Mouse (Mus musculus): ENCODE results near the gene Slc4a4.

Slc4a4 gene

GRCm38 (mm10) chr5:88886668-88887555, at the start of gene Slc4a4:
Gene Slc4a4, plus strand, starts transcription at chr5:88886818.
- peak; percentile 68 for DNase-seq (ENCODE audit: low spot score)

- no peak for DNase-seq (ENCODE audit: low spot score)
These were observed 46.4 kb upstream of the Slc4a4 start for GRCm38 (mm10) chr5:88840080-88840798.

GRCm38 (mm10) chr5:88857311-88857710, 29.3 kb upstream of the Slc4a4 start:
- no peak for DNase-seq (ENCODE audit: low spot score)

DNA sequence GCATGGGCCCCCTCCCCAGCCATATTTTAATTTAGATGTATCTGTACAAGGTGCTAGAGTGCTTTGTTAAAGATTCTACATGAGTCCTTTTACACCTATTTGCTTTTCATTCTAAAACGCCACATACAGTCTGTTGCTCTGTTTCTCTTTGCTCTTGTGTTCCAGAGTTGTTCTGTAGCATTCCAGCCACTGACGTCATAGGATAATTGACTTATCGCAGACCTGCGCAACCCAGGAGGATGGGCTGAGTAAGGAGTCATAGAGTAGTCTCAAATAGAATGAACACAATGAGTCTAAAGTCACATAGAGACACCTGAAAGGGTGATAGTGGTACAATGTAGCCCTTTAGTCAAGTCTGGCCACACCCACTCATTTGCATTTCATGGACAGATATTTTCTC, 28.8 kb upstream of the Slc4a4 start:
- no peak for DNase-seq (ENCODE audit: low spot score)

GRCm38 (mm10) chr5:88858226-88858625, 28.4 kb upstream of the Slc4a4 start:
- DNase-seq (ENCODE audit: low spot score) = no peak

GRCm38 (mm10) chr5:88862163-88862562, 24.5 kb upstream of the Slc4a4 start:
- peak; percentile 47 for DNase-seq (ENCODE audit: low spot score)

- no peak for DNase-seq (ENCODE audit: low spot score)
These were observed 23.8 kb upstream of the Slc4a4 start for GRCm38 (mm10) chr5:88862794-88863193.

DNA sequence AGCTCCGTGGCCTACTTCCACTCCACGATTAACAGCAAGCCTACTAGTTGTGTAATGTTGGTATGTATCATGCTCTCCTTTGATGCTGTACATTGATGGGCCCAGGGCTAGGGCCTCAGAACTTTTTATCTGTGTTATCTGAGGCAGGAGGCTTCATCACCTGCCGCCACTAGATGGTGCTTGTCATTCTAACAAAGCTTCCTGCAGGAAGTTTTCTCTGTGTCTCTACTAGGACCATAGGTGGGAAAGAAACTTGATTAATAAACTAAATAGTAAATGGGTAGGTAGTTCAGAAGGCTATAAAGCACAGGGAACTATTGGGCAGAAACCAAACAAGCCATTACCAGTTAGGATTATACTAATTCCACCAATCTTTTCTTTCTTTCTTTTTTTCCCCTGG, 2.5 kb upstream of the Slc4a4 start:
- DNase-seq (ENCODE audit: low spot score) = peak; percentile 75

GRCm38 (mm10) chr5:88885503-88885902, 1.1 kb upstream of the Slc4a4 start:
- DNase-seq (ENCODE audit: low spot score) = no peak

DNA sequence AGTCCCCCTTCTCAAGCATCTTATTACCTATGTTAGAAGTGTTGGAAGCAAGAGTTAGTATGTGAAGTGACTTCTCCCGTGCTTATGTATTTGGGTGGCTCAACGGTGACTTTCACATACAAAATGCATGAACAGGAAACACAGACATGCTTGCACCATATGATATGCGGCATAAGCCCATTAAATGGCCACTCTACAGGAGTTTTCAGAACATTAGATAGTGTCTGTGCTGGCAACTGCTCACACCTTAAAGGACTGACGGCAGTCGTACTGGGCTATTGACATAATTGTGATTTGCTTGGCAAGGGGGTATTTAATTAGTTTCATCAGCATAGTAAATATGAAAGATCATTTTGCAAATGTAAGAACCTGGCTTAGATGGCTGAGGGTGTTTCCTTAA, 674 bp upstream of the Slc4a4 start:
- DNase-seq (ENCODE audit: low spot score) = no peak

- DNase-seq (ENCODE audit: low spot score) = no peak
These were observed 310 bp upstream of the Slc4a4 start for GRCm38 (mm10) chr5:88886349-88886667.

- DNase-seq (ENCODE audit: low spot score) = peak; percentile 56
These were observed 1.2 kb downstream of the Slc4a4 start for GRCm38 (mm10) chr5:88887556-88888412.

DNA sequence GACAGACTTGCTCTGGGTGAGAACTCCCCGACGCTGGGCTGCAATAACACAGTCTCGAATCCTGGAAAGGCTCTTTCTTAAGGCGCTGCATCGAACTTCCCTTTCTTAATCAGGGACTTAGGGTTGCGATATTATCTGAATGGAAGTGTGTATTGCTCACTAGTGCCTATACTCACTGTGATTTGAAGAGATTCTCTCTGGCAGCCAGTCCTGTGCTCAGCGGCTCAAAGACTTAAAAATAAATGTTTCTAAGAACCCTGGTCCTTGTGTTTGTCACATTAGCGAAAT, 1.7 kb downstream of the Slc4a4 start:
- DNase-seq (ENCODE audit: low spot score) = no peak

GRCm38 (mm10) chr5:88889326-88889725, 2.7 kb downstream of the Slc4a4 start:
- DNase-seq (ENCODE audit: low spot score) = no peak

- DNase-seq (ENCODE audit: low spot score) = no peak
These were observed 3.5 kb downstream of the Slc4a4 start for GRCm38 (mm10) chr5:88890146-88890545.

GRCm38 (mm10) chr5:88896574-88896973, 10.0 kb downstream of the Slc4a4 start:
- no peak for DNase-seq (ENCODE audit: low spot score)

- DNase-seq (ENCODE audit: low spot score) = no peak
These were observed 16.5 kb downstream of the Slc4a4 start for GRCm38 (mm10) chr5:88903111-88903510.

GRCm38 (mm10) chr5:88903526-88903925, 16.9 kb downstream of the Slc4a4 start:
- DNase-seq (ENCODE audit: low spot score) = no peak

DNA sequence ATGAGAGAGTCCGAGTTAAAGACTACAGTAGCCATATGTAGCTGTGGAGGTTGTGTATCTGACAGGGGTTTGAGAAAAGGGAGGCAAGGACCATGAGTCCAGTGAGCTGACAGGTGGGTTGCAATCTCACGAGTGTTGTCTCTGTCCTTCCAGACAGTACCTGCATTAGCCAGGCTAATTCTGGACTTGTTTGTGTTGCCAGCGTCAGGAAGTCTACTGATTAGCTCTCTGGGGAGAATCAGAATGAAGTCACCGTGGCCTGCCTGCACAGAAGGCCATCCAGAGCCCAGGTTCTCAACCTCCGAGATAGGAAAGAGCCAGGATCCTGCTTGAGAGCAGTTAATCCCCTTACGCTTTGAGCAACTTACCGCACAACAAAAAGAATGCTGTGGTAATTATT, 18.2 kb downstream of the Slc4a4 start:
- DNase-seq (ENCODE audit: low spot score) = no peak

DNA sequence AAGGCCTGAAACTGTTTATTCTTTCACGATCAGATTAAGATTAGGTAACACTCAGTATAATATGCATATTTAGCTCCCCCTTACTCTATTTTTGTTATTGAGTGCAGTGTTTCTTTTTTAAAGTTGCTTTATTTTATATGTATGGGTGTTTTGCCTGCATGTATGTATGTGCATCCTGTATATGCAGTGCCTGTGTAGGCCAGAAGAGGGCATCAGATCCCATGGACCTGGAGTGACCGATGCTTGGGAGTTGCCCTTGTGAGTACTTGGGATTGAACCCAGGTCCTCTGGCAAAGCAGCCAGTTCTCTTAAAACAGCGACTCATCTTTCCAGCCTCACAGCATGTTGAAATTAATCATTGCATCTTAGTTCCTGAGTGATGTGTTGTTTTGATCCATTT, 21.0 kb downstream of the Slc4a4 start:
- no peak for DNase-seq (ENCODE audit: low spot score)

DNA sequence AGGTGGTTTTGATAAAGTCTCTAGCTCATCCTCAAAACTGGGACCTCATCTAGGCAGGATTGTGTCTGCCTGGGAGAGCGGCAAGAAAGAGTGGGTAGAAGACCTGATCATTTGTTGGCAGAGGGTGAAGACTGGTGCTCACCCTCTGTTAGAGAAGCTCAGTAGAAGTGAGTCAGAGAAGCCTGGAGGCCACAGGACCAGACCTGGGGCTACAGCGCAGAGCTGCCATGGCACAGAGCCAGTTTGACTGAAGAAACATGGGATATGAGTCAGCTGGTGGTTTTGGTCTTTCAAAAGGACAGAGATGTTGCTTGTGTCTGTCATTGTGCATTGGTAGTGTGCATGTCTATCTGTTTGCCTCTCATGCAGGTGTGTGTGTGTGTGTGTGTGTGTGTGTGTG, 26.0 kb downstream of the Slc4a4 start:
- no peak for DNase-seq (ENCODE audit: low spot score)

DNA sequence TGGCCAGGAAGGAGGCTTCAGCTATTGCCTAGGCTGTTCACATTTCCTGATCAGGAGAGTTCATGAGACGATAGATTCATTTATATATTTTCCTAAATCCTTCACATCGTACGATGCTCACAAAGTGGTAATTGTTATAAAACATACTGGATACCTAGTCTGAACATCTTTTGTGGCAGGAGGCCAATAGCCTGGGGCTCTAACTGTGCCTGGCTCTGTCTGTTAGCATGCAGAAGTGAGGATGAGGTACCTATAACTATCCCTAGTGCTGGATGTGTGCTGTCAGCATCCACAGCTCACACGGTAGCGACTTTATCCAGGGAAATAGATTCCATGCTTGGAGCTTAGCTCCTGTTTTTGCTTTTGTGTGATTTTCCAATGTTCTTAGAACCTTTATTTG, 28.5 kb downstream of the Slc4a4 start:
- DNase-seq (ENCODE audit: low spot score) = no peak

GRCm38 (mm10) chr5:88916501-88916971, 29.9 kb downstream of the Slc4a4 start:
- no peak for DNase-seq (ENCODE audit: low spot score)
